Mouse (Mus musculus) testis, adult 2 months (tissue): ENCODE results near the gene Pkd1l2. TPM values are rescaled to one million over a fixed set of nuclear protein-coding genes. Genes with fewer than 3 reads are reported as not detected.
A peak's percentile ranks its signal among the peaks of the same experiment; 100 is the strongest.

Experiments used
- H3K27ac ChIP-seq: fragments of 200-500 bp; 2 replicates; pipeline ENCODE4 v1.5.1; 2012; ENCODE audit warnings: low read depth, low read length; ENCODE audit not compliant: control insufficient read depth, insufficient read depth
- H3K27me3 ChIP-seq: fragments of 200-500 bp; 2 replicates; pipeline ENCODE4 v1.6.1; 2012; ENCODE audit warnings: mild to moderate bottlenecking, low read length, moderate library complexity; ENCODE audit not compliant: control insufficient read depth, insufficient read depth
- H3K36me3 ChIP-seq: fragments of 200-500 bp; 2 replicates; pipeline ENCODE4 v1.6.1; 2012; ENCODE audit warnings: mild to moderate bottlenecking, low read length; ENCODE audit not compliant: control insufficient read depth, insufficient read depth
- H3K4me1 ChIP-seq: fragments of 200-500 bp; 2 replicates; pipeline ENCODE4 v1.6.1; 2012; ENCODE audit warnings: low read length; ENCODE audit not compliant: control insufficient read depth, insufficient read depth
- H3K4me3 ChIP-seq: fragments of 200-500 bp; 2 replicates; pipeline ENCODE4 v1.5.1; 2012; ENCODE audit warnings: low read depth, mild to moderate bottlenecking, low read length, moderate library complexity, mixed read lengths; ENCODE audit not compliant: control insufficient read depth
- CTCF ChIP-seq: fragments of 200-500 bp; IDR thresholded peaks from 2 replicates; pipeline ENCODE4 v1.5.1; 2012; ENCODE audit warnings: low read depth, mild to moderate bottlenecking, inconsistent platforms, low read length, moderate library complexity; ENCODE audit not compliant: control insufficient read depth, insufficient read depth, insufficient replicate concordance
- POLR2A ChIP-seq: fragments of 200-500 bp; IDR thresholded peaks from 2 replicates; pipeline ENCODE4 v1.6.1; 2012; ENCODE audit warnings: low read depth, mild to moderate bottlenecking, inconsistent platforms, low read length, moderate library complexity; ENCODE audit not compliant: control insufficient read depth
- polyA plus RNA-seq: library from polyadenylated mRNA; depleted of rRNA; stranded (reverse); fragments of >200 nt; gene quantifications from 2 replicates; pipeline ENCODE4 v1.2.3, GENCODE M21; 2012

The Pkd1l2 gene
- polyA plus RNA-seq, 1 experiment, result 3.1 TPM

DNA sequence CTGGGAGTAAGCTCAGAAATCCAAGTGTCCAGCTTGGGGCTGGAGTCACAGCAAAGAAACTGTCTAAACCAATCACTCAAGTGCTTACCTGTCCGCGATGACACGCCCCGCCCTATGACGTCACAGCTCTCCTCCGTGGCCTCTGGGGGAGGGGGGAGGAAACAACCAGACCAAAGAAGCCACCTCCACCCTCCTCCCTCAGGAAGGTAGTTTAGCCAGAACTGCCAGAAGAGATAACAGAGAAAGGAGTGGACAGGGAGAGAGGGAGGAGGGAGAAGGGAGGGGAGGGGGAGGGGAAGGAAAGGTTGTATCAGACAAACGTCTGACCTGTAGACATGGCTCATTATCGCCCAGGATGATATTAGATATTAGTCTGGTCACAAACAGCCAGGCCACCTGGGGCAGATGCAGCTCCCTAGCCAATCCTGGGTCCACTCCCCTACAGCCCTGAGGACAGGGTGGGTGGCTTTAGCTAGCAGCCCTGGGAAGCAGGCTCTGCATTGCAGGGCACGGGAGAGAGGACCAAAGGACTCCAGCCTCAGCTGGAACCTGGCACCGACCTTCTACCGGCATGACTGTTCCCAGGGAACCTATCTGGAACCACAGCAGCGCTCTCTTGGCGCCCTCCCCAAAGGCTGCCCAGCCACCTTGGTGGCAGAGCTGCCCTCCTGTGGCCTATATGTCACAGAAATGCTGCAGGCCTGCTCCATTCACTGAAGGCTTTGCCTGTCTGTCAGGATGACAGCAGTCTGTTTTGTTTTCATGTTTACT, 33.6 kb upstream of the Pkd1l2 start:
- Histone ChIP-seq H3K36me3 (no peaks in the 10 kb centered on the region), H3K27ac (peak overlapping the region; percentile 51), H3K4me3 (peak overlapping the region; percentile 47), H3K27me3 (no peaks in the 10 kb centered on the region), H3K4me1 (no peaks in the 10 kb centered on the region)
- TF ChIP-seq CTCF (no peak), POLR2A (peak; percentile 62; the same call in 1 of the 2 replicates)

DNA sequence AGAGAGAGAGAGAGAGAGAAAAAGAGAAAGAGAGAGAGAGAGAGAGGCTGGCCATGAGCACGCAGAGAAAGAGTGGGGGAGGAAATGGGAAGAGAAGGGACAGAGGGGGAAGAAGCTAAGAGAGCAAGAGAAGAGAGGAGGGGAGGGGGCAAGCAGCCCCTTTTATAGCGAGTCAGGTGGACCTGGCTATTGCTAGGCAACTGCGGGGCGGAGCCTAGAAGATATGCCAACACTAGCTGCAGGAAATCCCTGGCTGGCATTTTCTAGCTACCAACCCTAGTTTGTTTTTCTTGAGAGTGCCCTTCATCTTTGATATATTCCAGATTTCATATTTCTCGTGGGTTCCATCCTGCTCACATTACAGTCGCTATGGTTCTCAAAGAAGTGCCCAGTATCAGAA, 32.8 kb upstream of the Pkd1l2 start:
- Histone ChIP-seq H3K27ac (no peak overlapping the region; the same call in 1 of the 2 replicates), H3K27me3 (no peaks in the 10 kb centered on the region), H3K4me1 (no peaks in the 10 kb centered on the region; the same call in 1 of the 2 replicates), H3K4me3 (peak overlapping the region; percentile 54), H3K36me3 (no peaks in the 10 kb centered on the region)
- TF ChIP-seq CTCF (no peak), POLR2A (no peak)

DNA sequence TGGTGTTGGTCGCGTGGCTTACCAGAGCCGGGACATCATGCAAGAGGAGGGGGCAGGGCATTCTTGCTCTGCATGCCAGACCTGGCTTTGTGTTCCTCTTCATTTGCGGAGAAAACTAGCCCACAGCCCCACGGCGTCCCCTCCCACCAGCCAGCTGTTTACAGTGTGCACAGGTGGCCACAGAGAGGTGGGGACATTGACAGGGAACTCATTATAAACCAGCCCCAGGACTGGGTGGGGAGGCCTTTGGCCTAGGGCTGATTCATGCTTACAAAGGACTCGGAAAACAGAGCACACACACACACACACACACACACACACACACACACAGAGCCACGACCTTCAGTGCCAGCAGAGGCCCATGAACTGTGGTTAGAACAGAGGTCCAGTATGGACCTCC, 30.0 kb upstream of the Pkd1l2 start:
- TF ChIP-seq POLR2A (no peak), CTCF (no peak)
- Histone ChIP-seq H3K27ac (no peak overlapping the region), H3K4me1 (peaks cover 4% of the 10 kb centered on the region), H3K27me3 (no peaks in the 10 kb centered on the region), H3K4me3 (peak overlapping the region; percentile 24; the same call in 1 of the 2 replicates), H3K36me3 (no peaks in the 10 kb centered on the region)

DNA sequence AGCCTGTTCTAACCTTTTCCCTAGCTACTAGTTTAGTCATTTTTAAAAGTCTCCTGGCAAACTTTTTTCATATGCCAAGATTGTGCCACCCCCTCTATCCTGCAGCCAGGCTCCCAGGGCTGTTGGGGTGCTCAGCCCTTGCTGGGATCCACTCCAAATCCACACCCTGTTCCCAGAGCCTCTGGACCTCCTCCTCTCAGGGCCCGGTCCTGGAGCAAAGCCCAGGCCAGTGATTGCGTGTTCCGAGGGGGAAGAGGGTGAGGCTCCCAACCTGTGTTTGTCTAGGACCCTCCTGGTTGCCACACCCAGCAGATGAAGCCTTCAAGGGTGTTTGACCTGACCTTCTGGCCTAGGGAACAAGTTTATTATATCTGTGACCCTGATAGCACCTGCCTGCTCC, 29.4 kb upstream of the Pkd1l2 start:
- Histone ChIP-seq H3K27me3 (no peaks in the 10 kb centered on the region), H3K27ac (no peak overlapping the region), H3K4me3 (no peak overlapping the region), H3K36me3 (no peaks in the 10 kb centered on the region), H3K4me1 (peaks cover 4% of the 10 kb centered on the region)
- no peak for TF ChIP-seq CTCF
- no peak for TF ChIP-seq POLR2A

DNA sequence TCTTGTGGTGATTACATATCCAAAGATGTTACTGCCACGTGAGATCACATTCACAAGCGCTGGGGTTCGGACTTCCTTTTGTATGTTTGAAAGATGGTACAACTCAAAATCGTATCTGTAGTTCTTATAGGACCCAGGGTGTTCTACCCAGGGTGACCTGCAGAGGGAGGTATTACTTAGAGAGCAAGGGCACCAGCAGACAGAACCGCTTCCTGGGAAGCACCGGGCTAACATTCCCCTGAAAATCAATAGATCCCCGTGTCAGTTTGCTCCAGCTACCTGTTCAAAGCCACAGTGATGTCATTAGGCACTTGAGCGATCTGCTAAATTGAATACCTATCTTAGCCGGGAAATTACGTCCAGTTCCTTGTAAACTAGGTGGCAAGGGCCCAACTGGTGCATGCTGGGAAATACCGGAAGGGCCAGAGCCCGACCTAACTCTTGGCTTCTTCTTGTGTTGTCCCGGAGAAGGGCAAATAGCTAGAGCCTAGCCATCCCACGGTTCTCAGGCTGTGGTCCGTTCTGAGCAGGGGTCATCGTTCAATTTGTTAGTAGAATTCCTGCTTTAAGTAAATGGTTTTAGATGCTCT, 27.6 kb upstream of the Pkd1l2 start:
- peaks cover 4% of the 10 kb centered on the region for H3K4me1 ChIP-seq
- no peaks in the 10 kb centered on the region for H3K27me3 ChIP-seq
- H3K27ac ChIP-seq, result no peak overlapping the region
- no peaks in the 10 kb centered on the region for H3K36me3 ChIP-seq
- peak overlapping the region; percentile 53 for H3K4me3 ChIP-seq
- TF ChIP-seq POLR2A (no peak), CTCF (peak; percentile 44; the same call in 1 of the 2 replicates)

DNA sequence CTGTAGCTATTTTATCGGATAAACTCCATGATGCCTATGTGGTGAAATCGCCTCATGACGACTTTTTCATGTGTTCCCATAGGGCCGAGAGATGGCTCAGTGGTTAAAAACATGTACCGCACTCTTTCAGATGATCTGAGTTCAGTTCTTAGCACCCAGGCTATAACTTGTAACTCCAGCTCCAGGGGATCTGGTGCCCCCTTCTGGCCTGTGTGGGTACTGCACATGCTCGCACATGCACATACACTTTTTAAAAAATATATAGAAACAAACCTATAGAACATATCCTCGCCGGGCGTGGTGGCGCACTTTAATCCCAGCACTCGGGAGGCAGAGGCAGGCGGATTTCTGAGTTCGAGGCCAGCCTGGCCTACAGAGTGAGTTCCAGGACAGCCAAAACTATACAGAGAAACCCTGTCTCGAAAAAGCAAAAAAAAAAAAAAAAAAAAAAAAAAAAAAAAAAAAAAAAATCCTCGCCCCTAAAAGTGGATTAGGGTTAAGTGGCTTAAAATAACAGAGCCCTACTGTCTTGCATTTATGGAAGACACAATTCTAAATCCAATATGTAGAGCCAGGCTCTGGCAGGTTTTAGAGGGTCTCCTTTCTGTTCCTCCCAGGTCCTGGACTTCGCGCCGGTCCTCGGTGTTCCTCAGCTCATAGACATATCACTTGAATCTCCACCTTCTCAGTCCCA, 26.9 kb upstream of the Pkd1l2 start:
- no peaks in the 10 kb centered on the region for H3K36me3 ChIP-seq
- no peak overlapping the region for H3K27ac ChIP-seq
- TF ChIP-seq CTCF (peak; percentile 79; the same call in 1 of the 2 replicates), POLR2A (no peak)
- H3K4me3 ChIP-seq, result peak overlapping the region; percentile 53
- no peaks in the 10 kb centered on the region for H3K27me3 ChIP-seq
- peaks cover 4% of the 10 kb centered on the region for H3K4me1 ChIP-seq

DNA sequence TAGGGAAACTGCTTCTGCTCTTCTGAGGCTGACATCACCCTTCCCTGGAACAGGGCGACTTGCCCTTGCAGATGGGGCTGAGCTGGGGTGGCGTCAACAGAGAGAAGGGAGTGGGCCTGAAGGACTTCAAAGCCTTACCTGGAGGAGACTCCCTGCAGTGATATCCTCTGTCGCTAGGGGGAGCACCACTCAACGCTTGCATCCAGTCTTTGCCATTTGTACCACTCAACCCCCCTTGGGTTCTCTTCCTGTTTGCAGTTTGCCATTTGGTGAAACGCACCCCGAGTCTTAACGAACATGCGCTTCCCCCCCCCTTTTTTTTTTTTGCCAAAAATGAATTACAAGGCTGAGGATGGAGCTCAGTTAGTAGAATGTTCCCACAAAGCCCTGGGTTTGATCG, 25.3 kb upstream of the Pkd1l2 start:
- Histone ChIP-seq H3K4me1 (peaks cover 4% of the 10 kb centered on the region), H3K27me3 (no peaks in the 10 kb centered on the region), H3K36me3 (no peaks in the 10 kb centered on the region), H3K27ac (no peak overlapping the region), H3K4me3 (no peak overlapping the region)
- TF ChIP-seq CTCF, result peak; percentile 95; the same call in 1 of the 2 replicates
- no peak for TF ChIP-seq POLR2A
